Mouse (Mus musculus): ENCODE measurements around the gene Hspa12a.

DNA sequence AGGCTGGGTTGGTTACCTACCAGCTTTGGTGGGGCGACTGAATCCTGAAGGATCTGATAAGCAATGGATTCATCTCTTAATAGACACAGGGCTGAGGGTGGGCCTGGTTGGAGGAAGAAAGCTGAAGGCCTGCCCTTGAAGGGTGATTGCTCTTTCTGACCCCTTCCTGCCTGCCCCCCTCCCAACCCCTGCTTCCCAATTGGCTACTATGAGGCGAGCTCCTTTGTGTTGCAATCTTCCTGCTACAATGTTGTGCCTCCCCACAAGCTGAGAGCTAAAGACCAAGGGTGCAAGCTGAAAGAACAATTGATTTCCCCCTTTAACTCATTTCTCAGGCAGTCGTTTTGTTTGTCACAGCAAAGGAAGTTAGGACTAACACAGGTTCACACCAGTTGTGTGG is 88.6 kb downstream of the Hspa12a start:
- TF ChIP-seq CTCF (conservative IDR thresholded peaks at IDR 0.05; ENCODE audit: insufficient read depth, insufficient read length, low read depth, low read length) (no peak), POLR2A (IDR thresholded peaks at IDR 0.05; ENCODE audit: low read depth, low read length) (no peak)

All from kidney, adult 2 months (tissue).